Mouse (Mus musculus) embryonic facial prominence, embryonic 11.5 days (tissue): ENCODE results near the gene Pnpla7. TPM values are rescaled to one million over a fixed set of nuclear protein-coding genes. Genes with fewer than 3 reads are reported as not detected.

Experiments used
- ATAC-seq: fragments of 200-750 bp; cut with Nextera tagmentation; replicated peaks from 2 replicates; pipeline ENCODE4 v1.8.0; 2017; ENCODE audit warnings: low read depth; ENCODE audit not compliant: insufficient number of reproducible peaks, low FRiP score, low TSS enrichment
- DNase-seq: peaks from one replicate; pipeline ENCODE4 v3.0.0-alpha.2; 2015; ENCODE audit warnings: low spot score
- H3K27ac ChIP-seq: fragments of 300-500 bp; sonication (generic); replicated peaks from 2 replicates; pipeline ENCODE4 v1.5.1; 2014; ENCODE audit warnings: mild to moderate bottlenecking, low read depth, low read length, control low read depth
- H3K27me3 ChIP-seq: fragments of 300-500 bp; sonication (generic); 2 replicates; pipeline ENCODE4 v1.6.1; 2014; ENCODE audit warnings: mild to moderate bottlenecking, low read length, moderate library complexity, mixed read lengths; ENCODE audit not compliant: control insufficient read depth, insufficient read depth
- H3K36me3 ChIP-seq: fragments of 300-500 bp; sonication (generic); replicated peaks from 2 replicates; pipeline ENCODE4 v1.6.1; 2014; ENCODE audit warnings: low read depth, mild to moderate bottlenecking, low read length, moderate library complexity, mixed read lengths; ENCODE audit not compliant: control insufficient read depth, insufficient read depth
- H3K4me1 ChIP-seq: fragments of 300-500 bp; sonication (generic); 2 replicates; pipeline ENCODE4 v1.6.1; 2014; ENCODE audit warnings: low read length, mixed read lengths; ENCODE audit not compliant: control insufficient read depth, insufficient read depth
- H3K4me2 ChIP-seq: fragments of 300-500 bp; sonication (generic); 2 replicates; pipeline ENCODE4 v1.6.1; 2014; ENCODE audit warnings: low read depth, mild to moderate bottlenecking, control low read depth, low read length, moderate library complexity
- H3K4me3 ChIP-seq: fragments of 300-500 bp; sonication (generic); 2 replicates; pipeline ENCODE4 v1.5.1; 2014; ENCODE audit warnings: low read depth, low read length, control low read depth
- H3K9ac ChIP-seq: fragments of 300-500 bp; sonication (generic); replicated peaks from 2 replicates; pipeline ENCODE4 v1.6.1; 2014; ENCODE audit warnings: mild to moderate bottlenecking, control low read depth, low read length
- H3K9me3 ChIP-seq: fragments of 300-500 bp; sonication (generic); replicated peaks from 2 replicates; pipeline ENCODE4 v1.6.1; 2016; ENCODE audit warnings: mild to moderate bottlenecking, low read length, inconsistent platforms, mixed read lengths; ENCODE audit not compliant: control insufficient read depth
- WGBS: fragments of 180-500 bp; shearing (Covaris S2); extraction: QIAGEN DNeasy Blood & Tissue Kit; methylation state at CpG from one replicate; pipeline ENCODE4 v1.1.7; 2014; 5-methylcytosine and 5-hydroxymethylcytosine counted together
- polyA plus RNA-seq: library from polyadenylated mRNA; unstranded; fragments of >200 nt; fragmentation: Nextera tagmentation; extraction: Ambion mirVana; gene quantifications from 2 replicates; pipeline ENCODE4 v1.2.1, GENCODE M21; 2014

The Pnpla7 gene
- polyA plus RNA-seq, 1 experiment from 2014 or later = 4.7 TPM

- WGBS = 72% methylated on average over 3 of the region's 3 CpGs
- ATAC-seq (no peak), DNase-seq (peak; percentile 36)
- H3K9ac ChIP-seq = no peak overlapping the region
- H3K4me2 ChIP-seq = no peak overlapping the region
- no peaks in the 10 kb centered on the region for H3K36me3 ChIP-seq
- no peaks in the 10 kb centered on the region for H3K9me3 ChIP-seq
- H3K27me3 ChIP-seq = no peaks in the 10 kb centered on the region
- no peak overlapping the region for H3K27ac ChIP-seq
- H3K4me1 ChIP-seq = no peaks in the 10 kb centered on the region
- no peak overlapping the region for H3K4me3 ChIP-seq
Observed at GRCm38 (mm10) chr2:25000544-25001235, 24.9 kb downstream of the Pnpla7 start.

- DNase-seq = no peak
- Histone ChIP-seq H3K9ac (no peak overlapping the region), H3K9me3 (no peaks in the 10 kb centered on the region)
Observed at GRCm38 (mm10) chr2:25003946-25004786, 28.3 kb downstream of the Pnpla7 start.

GRCm38 (mm10) chr2:25006767-25007166 lies 30.9 kb downstream of the Pnpla7 start:
- Histone ChIP-seq H3K9me3 (no peaks in the 10 kb centered on the region), H3K4me1 (no peaks in the 10 kb centered on the region), H3K4me3 (no peak overlapping the region), H3K4me2 (no peak overlapping the region), H3K27me3 (no peaks in the 10 kb centered on the region), H3K9ac (no peak overlapping the region), H3K36me3 (no peaks in the 10 kb centered on the region), H3K27ac (no peak overlapping the region)
- ATAC-seq (no peak), DNase-seq (no peak)
- 77% methylated on average over 1 of the region's 1 CpGs for WGBS

More at GRCm38 (mm10) chr2:25003946-25004786, 28.3 kb downstream of the Pnpla7 start:
- Histone ChIP-seq H3K36me3 (no peaks in the 10 kb centered on the region), H3K4me2 (no peak overlapping the region), H3K27ac (no peak overlapping the region), H3K4me1 (no peaks in the 10 kb centered on the region), H3K27me3 (no peaks in the 10 kb centered on the region), H3K4me3 (no peak overlapping the region)
- ATAC-seq = no peak
- whole genome bisulfite sequencing = 78% methylated on average over 9 of the region's 9 CpGs

- ATAC-seq (no peak), DNase-seq (no peak)
- Histone ChIP-seq H3K4me1 (no peaks in the 10 kb centered on the region), H3K4me3 (no peak overlapping the region), H3K27ac (no peak overlapping the region), H3K36me3 (no peaks in the 10 kb centered on the region), H3K9ac (no peak overlapping the region), H3K27me3 (no peaks in the 10 kb centered on the region), H3K9me3 (no peaks in the 10 kb centered on the region), H3K4me2 (no peak overlapping the region)
Observed at GRCm38 (mm10) chr2:25008250-25008649, 32.4 kb downstream of the Pnpla7 start.

GRCm38 (mm10) chr2:25022678-25023077 lies 46.8 kb downstream of the Pnpla7 start:
- H3K4me1 ChIP-seq = no peaks in the 10 kb centered on the region
- H3K27me3 ChIP-seq = no peaks in the 10 kb centered on the region
- no peak overlapping the region for H3K4me2 ChIP-seq
- no peak overlapping the region for H3K4me3 ChIP-seq
- no peak for ATAC-seq
- no peak overlapping the region for H3K27ac ChIP-seq
- H3K36me3 ChIP-seq = no peaks in the 10 kb centered on the region
- DNase-seq = no peak
- H3K9ac ChIP-seq = no peak overlapping the region
- H3K9me3 ChIP-seq = no peaks in the 10 kb centered on the region
- 89% methylated on average over 1 of the region's 1 CpGs for WGBS

GRCm38 (mm10) chr2:25025109-25025508 lies 49.3 kb downstream of the Pnpla7 start:
- no peaks in the 10 kb centered on the region for H3K4me1 ChIP-seq
- no peak overlapping the region for H3K27ac ChIP-seq
- DNase-seq = no peak
- H3K9ac ChIP-seq = no peak overlapping the region
- no peak for ATAC-seq
- no peak overlapping the region for H3K4me3 ChIP-seq
- no peak overlapping the region for H3K4me2 ChIP-seq
- 69% methylated on average over 1 of the region's 1 CpGs for WGBS
- H3K27me3 ChIP-seq = no peaks in the 10 kb centered on the region
- H3K36me3 ChIP-seq = no peaks in the 10 kb centered on the region
- H3K9me3 ChIP-seq = no peaks in the 10 kb centered on the region

- H3K27ac ChIP-seq = no peak overlapping the region
- H3K9me3 ChIP-seq = no peaks in the 10 kb centered on the region
- WGBS = 89% methylated on average over 4 of the region's 4 CpGs
- H3K9ac ChIP-seq = no peak overlapping the region
- DNase-seq = no peak
- no peak for ATAC-seq
- no peak overlapping the region for H3K4me3 ChIP-seq
- no peak overlapping the region for H3K4me2 ChIP-seq
- H3K4me1 ChIP-seq = no peaks in the 10 kb centered on the region
- H3K27me3 ChIP-seq = no peaks in the 10 kb centered on the region
- no peaks in the 10 kb centered on the region for H3K36me3 ChIP-seq
Observed at GRCm38 (mm10) chr2:25034994-25035393, 59.2 kb downstream of the Pnpla7 start.

GRCm38 (mm10) chr2:25040089-25040488 lies 64.3 kb downstream of the Pnpla7 start:
- H3K4me1 ChIP-seq = no peaks in the 10 kb centered on the region
- no peaks in the 10 kb centered on the region for H3K27me3 ChIP-seq
- H3K27ac ChIP-seq = no peak overlapping the region
- DNase-seq (no peak), ATAC-seq (no peak)
- H3K4me3 ChIP-seq = no peak overlapping the region
- no peak overlapping the region for H3K9ac ChIP-seq
- H3K4me2 ChIP-seq = no peak overlapping the region
- H3K9me3 ChIP-seq = no peaks in the 10 kb centered on the region
- no peaks in the 10 kb centered on the region for H3K36me3 ChIP-seq
- WGBS = 87% methylated on average over 5 of the region's 5 CpGs
